Comparison of ENCODE assay signal across 8 mouse cellular contexts in genomic region chr4:46485696-46486417, GRCm38 (mm10). TPM values are rescaled to one million over a fixed set of nuclear protein-coding genes. Genes with fewer than 3 reads are reported as not detected.
DNase-seq lines count a peak whose midpoint lies in the region; ATAC-seq lines count a peak whose summit lies in the region.

No protein-coding gene starts in this region.

- H3K27ac ChIP-seq in liver, embryonic 15.5 days (replicated peaks), result peak overlapping the region; percentile 72
- no peak overlapping the region for H3K27ac ChIP-seq in hindbrain, embryonic 13.5 days

- H3K4me3 ChIP-seq in liver, embryonic 15.5 days (replicated peaks), result 0 out of 2 replicates have a peak overlapping the region, but pooled peaks have one; percentile 12
- no peak overlapping the region for H3K4me3 ChIP-seq in hindbrain, embryonic 13.5 days

- peak overlapping the region; percentile 46 for H3K4me2 ChIP-seq in liver, embryonic 15.5 days
- H3K4me2 ChIP-seq in hindbrain, embryonic 13.5 days, result no peak overlapping the region

- no peaks in the 10 kb centered on the region for H3K9me3 ChIP-seq in liver, embryonic 15.5 days (replicated peaks)
- 0 out of 2 replicates have a peak, but pooled peaks cover 4% of the 10 kb centered on the region for H3K9me3 ChIP-seq in hindbrain, embryonic 13.5 days

- H3K36me3 ChIP-seq in liver, embryonic 15.5 days (replicated peaks), result no peaks in the 10 kb centered on the region
- H3K36me3 ChIP-seq in hindbrain, embryonic 13.5 days, result no peaks in the 10 kb centered on the region

- peak overlapping the region; percentile 23; the same call in 1 of the 2 replicates for H3K9ac ChIP-seq in liver, embryonic 15.5 days
- H3K9ac ChIP-seq in hindbrain, embryonic 13.5 days, result no peak overlapping the region

- no peaks in the 10 kb centered on the region for H3K27me3 ChIP-seq in liver, embryonic 15.5 days
- H3K27me3 ChIP-seq in hindbrain, embryonic 13.5 days, result no peaks in the 10 kb centered on the region

- no peak for ATAC-seq in liver, embryonic 15.5 days (ENCODE audit: insufficient read depth)
- no peak for ATAC-seq in hindbrain, embryonic 13.5 days (ENCODE audit: low FRiP score)

- H3K4me1 ChIP-seq in liver, embryonic 15.5 days (replicated peaks), result peaks cover 52% of the 10 kb centered on the region
- peaks cover 11% of the 10 kb centered on the region for H3K4me1 ChIP-seq in hindbrain, embryonic 13.5 days (replicated peaks)

- peak; percentile 87 for DNase-seq in A20 (ENCODE audit: low read depth, low spot score)
- DNase-seq in T-cell, adult 2 months (ENCODE audit: low spot score), result peak; percentile 83
- DNase-seq in gastrocnemius, adult 8-10 months (ENCODE audit: low spot score in 2 of 2), result peak; percentile 89 to 91
- DNase-seq in kidney, adult 11 months, result peak; percentile 70
- peak; percentile 57 for DNase-seq in right cerebral cortex, postnatal 14 days
- peak; percentile 60 for DNase-seq in yolk sac, embryonic 10.5 days (ENCODE audit: low spot score)

- 14% methylated on average over 14 of the region's 14 CpGs for WGBS in liver, embryonic 15.5 days (ENCODE audit: insufficient replicate concordance)
- WGBS in hindbrain, embryonic 13.5 days, result 63% methylated on average over 14 of the region's 14 CpGs

RNA-seq across cellular contexts. Expression of gene Nans, which starts 3.2 kb away (rescaled TPM):
- total RNA-seq in gastrocnemius, adult 8-10 months (2022), result 10 to 100 TPM; 15.3 to 19.1 (median 16.8) TPM
- polyA plus RNA-seq in liver, embryonic 15.5 days (2015; fragmentation: Nextera tagmentation; extraction: Ambion mirVana), result 45.1 and 51.9 TPM in 2 replicates
- 64.7 and 67.5 TPM in 2 replicates for polyA plus RNA-seq in hindbrain, embryonic 13.5 days (2015; fragmentation: Nextera tagmentation; extraction: Ambion mirVana)

RNA-seq across cellular contexts. Expression of gene Anp32b, which starts 35.2 kb away (rescaled TPM):
- total RNA-seq in gastrocnemius, adult 8-10 months (2022), result 10 to 100 TPM; 64.6 to 80.2 (median 70.7) TPM
- polyA plus RNA-seq in liver, embryonic 15.5 days (2015; fragmentation: Nextera tagmentation; extraction: Ambion mirVana), result 387 TPM in 2 replicates
- 97.0 and 104 TPM in 2 replicates for polyA plus RNA-seq in hindbrain, embryonic 13.5 days (2015; fragmentation: Nextera tagmentation; extraction: Ambion mirVana)

RNA-seq across cellular contexts. Expression of gene Trim14, which starts 50.1 kb away (rescaled TPM):
- under 1 TPM in 3 of 4 experiments, not detected in 1; 0.58 to 0.77 (median 0.62) TPM for total RNA-seq in gastrocnemius, adult 8-10 months (2022)
- 7.4 and 9.3 TPM in 2 replicates for polyA plus RNA-seq in liver, embryonic 15.5 days (2015; fragmentation: Nextera tagmentation; extraction: Ambion mirVana)
- 0.93 and 0.96 TPM in 2 replicates for polyA plus RNA-seq in hindbrain, embryonic 13.5 days (2015; fragmentation: Nextera tagmentation; extraction: Ambion mirVana)
